Mouse (Mus musculus): ENCODE data around the gene Sstr5. TPM values are rescaled to one million over a fixed set of nuclear protein-coding genes. Genes with fewer than 3 reads are reported as not detected.

Sstr5 gene
- polyA plus RNA-seq (2014; fragmentation: Nextera tagmentation; extraction: Ambion mirVana) = 0.47 and 0.76 TPM in 2 replicates

- Histone ChIP-seq H3K36me3 (replicated peaks; ENCODE audit: control insufficient read depth, insufficient read depth) (no peaks in the 10 kb centered on the region), H3K4me2 (replicated peaks) (peak within 1 kb of the TSS; percentile 48), H3K4me1 (replicated peaks; ENCODE audit: control insufficient read depth, insufficient read depth, low read length) (peaks cover 6% of the 10 kb centered on the region), H3K4me3 (replicated peaks; ENCODE audit: low read length) (peak within 1 kb of the TSS; percentile 27), H3K27me3 (ENCODE audit: control insufficient read depth, insufficient read depth, low read length) (peaks cover 38% of the 10 kb centered on the region), H3K27ac (no peak within 1 kb of the TSS), H3K9me3 (ENCODE audit: control insufficient read depth, low read length) (no peaks in the 10 kb centered on the region), H3K9ac (peak within 1 kb of the TSS; percentile 41)
- under 1% methylated on average over 26 of the region's 28 CpGs for WGBS
- ATAC-seq (ENCODE audit: low FRiP score) (no peak), DNase-seq (ENCODE audit: low spot score) (no peak)
Measured at GRCm38 (mm10) chr17:25497013-25497412, at the start of gene Sstr5. Gene Sstr5 (minus strand): TSS chr17:25497288.

- ATAC-seq (ENCODE audit: low FRiP score) = no peak
- peaks cover 10% of the 10 kb centered on the region; the same call in 1 of the 2 replicates for H3K4me1 ChIP-seq (replicated peaks; ENCODE audit: control insufficient read depth, insufficient read depth, low read length)
- WGBS = 91% methylated on average over 4 of the region's 4 CpGs
- H3K36me3 ChIP-seq (replicated peaks; ENCODE audit: control insufficient read depth, insufficient read depth) = no peaks in the 10 kb centered on the region
- no peak overlapping the region for H3K27ac ChIP-seq
- no peaks in the 10 kb centered on the region for H3K9me3 ChIP-seq (ENCODE audit: control insufficient read depth, low read length)
- no peak overlapping the region for H3K4me2 ChIP-seq (replicated peaks)
- H3K9ac ChIP-seq = no peak overlapping the region
- DNase-seq (ENCODE audit: low spot score) = no peak
- H3K4me3 ChIP-seq (replicated peaks; ENCODE audit: low read length) = no peak overlapping the region
- no peaks in the 10 kb centered on the region for H3K27me3 ChIP-seq (ENCODE audit: control insufficient read depth, insufficient read depth, low read length)
Measured at GRCm38 (mm10) chr17:25541768-25542167, 44.7 kb upstream of the Sstr5 start.

- H3K27ac ChIP-seq = no peak overlapping the region
- H3K4me1 ChIP-seq (replicated peaks; ENCODE audit: control insufficient read depth, insufficient read depth, low read length) = peaks cover 10% of the 10 kb centered on the region; the same call in 1 of the 2 replicates
- WGBS = 82% methylated on average over 5 of the region's 5 CpGs
- no peak overlapping the region for H3K9ac ChIP-seq
- H3K9me3 ChIP-seq (ENCODE audit: control insufficient read depth, low read length) = no peaks in the 10 kb centered on the region
- no peaks in the 10 kb centered on the region for H3K36me3 ChIP-seq (replicated peaks; ENCODE audit: control insufficient read depth, insufficient read depth)
- H3K4me3 ChIP-seq (replicated peaks; ENCODE audit: low read length) = no peak overlapping the region
- DNase-seq (ENCODE audit: low spot score) (no peak), ATAC-seq (ENCODE audit: low FRiP score) (no peak)
- H3K4me2 ChIP-seq (replicated peaks) = no peak overlapping the region
- no peaks in the 10 kb centered on the region for H3K27me3 ChIP-seq (ENCODE audit: control insufficient read depth, insufficient read depth, low read length)
Measured at GRCm38 (mm10) chr17:25540731-25541130, 43.6 kb upstream of the Sstr5 start.

GRCm38 (mm10) chr17:25538945-25539875 lies 42.1 kb upstream of the Sstr5 start:
- H3K36me3 ChIP-seq (replicated peaks; ENCODE audit: control insufficient read depth, insufficient read depth) = no peaks in the 10 kb centered on the region

GRCm38 (mm10) chr17:25530357-25531022 lies 33.4 kb upstream of the Sstr5 start:
- Histone ChIP-seq H3K9me3 (ENCODE audit: control insufficient read depth, low read length) (no peaks in the 10 kb centered on the region), H3K36me3 (replicated peaks; ENCODE audit: control insufficient read depth, insufficient read depth) (no peaks in the 10 kb centered on the region), H3K4me2 (replicated peaks) (no peak overlapping the region), H3K27me3 (ENCODE audit: control insufficient read depth, insufficient read depth, low read length) (no peaks in the 10 kb centered on the region), H3K9ac (no peak overlapping the region), H3K4me3 (replicated peaks; ENCODE audit: low read length) (no peak overlapping the region), H3K27ac (no peak overlapping the region), H3K4me1 (replicated peaks; ENCODE audit: control insufficient read depth, insufficient read depth, low read length) (no peaks in the 10 kb centered on the region)
- DNase-seq (ENCODE audit: low spot score) (no peak), ATAC-seq (ENCODE audit: low FRiP score) (no peak)
- 66% methylated on average over 8 of the region's 8 CpGs for WGBS

More at GRCm38 (mm10) chr17:25538945-25539875, 42.1 kb upstream of the Sstr5 start:
- Histone ChIP-seq H3K9me3 (ENCODE audit: control insufficient read depth, low read length) (no peaks in the 10 kb centered on the region), H3K4me1 (replicated peaks; ENCODE audit: control insufficient read depth, insufficient read depth, low read length) (peaks cover 10% of the 10 kb centered on the region; the same call in 1 of the 2 replicates), H3K4me3 (replicated peaks; ENCODE audit: low read length) (no peak overlapping the region), H3K27ac (peak overlapping the region; percentile 53), H3K4me2 (replicated peaks) (peak overlapping the region; percentile 28; the same call in 1 of the 2 replicates), H3K27me3 (ENCODE audit: control insufficient read depth, insufficient read depth, low read length) (no peaks in the 10 kb centered on the region), H3K9ac (peak overlapping the region; percentile 39)
- no peak for DNase-seq (ENCODE audit: low spot score)
- WGBS = 29% methylated on average over 27 of the region's 27 CpGs
- peak; percentile 73; the same call in 1 of the 2 replicates for ATAC-seq (ENCODE audit: low FRiP score)

- Histone ChIP-seq H3K4me3 (replicated peaks; ENCODE audit: low read length) (no peak overlapping the region), H3K27ac (no peak overlapping the region), H3K9ac (no peak overlapping the region), H3K9me3 (ENCODE audit: control insufficient read depth, low read length) (no peaks in the 10 kb centered on the region), H3K4me1 (replicated peaks; ENCODE audit: control insufficient read depth, insufficient read depth, low read length) (0 out of 2 replicates have a peak, but pooled peaks cover 7% of the 10 kb centered on the region), H3K36me3 (replicated peaks; ENCODE audit: control insufficient read depth, insufficient read depth) (no peaks in the 10 kb centered on the region), H3K27me3 (ENCODE audit: control insufficient read depth, insufficient read depth, low read length) (no peaks in the 10 kb centered on the region), H3K4me2 (replicated peaks) (no peak overlapping the region)
- no peak for ATAC-seq (ENCODE audit: low FRiP score)
- 89% methylated on average over 12 of the region's 12 CpGs for WGBS
- DNase-seq (ENCODE audit: low spot score) = no peak
Measured at GRCm38 (mm10) chr17:25522080-25522479, 25.0 kb upstream of the Sstr5 start.

- H3K36me3 ChIP-seq (replicated peaks; ENCODE audit: control insufficient read depth, insufficient read depth) = no peaks in the 10 kb centered on the region
- no peak overlapping the region for H3K27ac ChIP-seq
- no peaks in the 10 kb centered on the region for H3K27me3 ChIP-seq (ENCODE audit: control insufficient read depth, insufficient read depth, low read length)
- H3K9me3 ChIP-seq (ENCODE audit: control insufficient read depth, low read length) = no peaks in the 10 kb centered on the region
- no peak overlapping the region for H3K4me2 ChIP-seq (replicated peaks)
- 48% methylated on average over 9 of the region's 9 CpGs for WGBS
- no peak overlapping the region for H3K4me3 ChIP-seq (replicated peaks; ENCODE audit: low read length)
- ATAC-seq (ENCODE audit: low FRiP score) = no peak
- DNase-seq (ENCODE audit: low spot score) = no peak
- no peak overlapping the region for H3K9ac ChIP-seq
- 0 out of 2 replicates have a peak, but pooled peaks cover 7% of the 10 kb centered on the region for H3K4me1 ChIP-seq (replicated peaks; ENCODE audit: control insufficient read depth, insufficient read depth, low read length)
Measured at GRCm38 (mm10) chr17:25520492-25520891, 23.4 kb upstream of the Sstr5 start.

GRCm38 (mm10) chr17:25519511-25519910 lies 22.4 kb upstream of the Sstr5 start:
- Histone ChIP-seq H3K27me3 (ENCODE audit: control insufficient read depth, insufficient read depth, low read length) (no peaks in the 10 kb centered on the region), H3K9ac (no peak overlapping the region), H3K27ac (no peak overlapping the region), H3K36me3 (replicated peaks; ENCODE audit: control insufficient read depth, insufficient read depth) (no peaks in the 10 kb centered on the region), H3K4me2 (replicated peaks) (no peak overlapping the region), H3K4me1 (replicated peaks; ENCODE audit: control insufficient read depth, insufficient read depth, low read length) (0 out of 2 replicates have a peak, but pooled peaks cover 7% of the 10 kb centered on the region), H3K4me3 (replicated peaks; ENCODE audit: low read length) (no peak overlapping the region), H3K9me3 (ENCODE audit: control insufficient read depth, low read length) (no peaks in the 10 kb centered on the region)
- DNase-seq (ENCODE audit: low spot score) (no peak), ATAC-seq (ENCODE audit: low FRiP score) (no peak; the same call in 1 of the 2 replicates)
- WGBS = 41% methylated on average over 5 of the region's 5 CpGs

- DNase-seq (ENCODE audit: low spot score) = no peak
- 49% methylated on average over 17 of the region's 17 CpGs for WGBS
- ATAC-seq (ENCODE audit: low FRiP score) = peak; percentile 43; the same call in 1 of the 2 replicates
Measured at GRCm38 (mm10) chr17:25518144-25518543, 21.1 kb upstream of the Sstr5 start.

More at GRCm38 (mm10) chr17:25518144-25518543, 21.1 kb upstream of the Sstr5 start:
- no peak overlapping the region for H3K4me2 ChIP-seq (replicated peaks)
- H3K27me3 ChIP-seq (ENCODE audit: control insufficient read depth, insufficient read depth, low read length) = no peaks in the 10 kb centered on the region
- no peak overlapping the region for H3K9ac ChIP-seq
- no peak overlapping the region for H3K4me3 ChIP-seq (replicated peaks; ENCODE audit: low read length)
- H3K9me3 ChIP-seq (ENCODE audit: control insufficient read depth, low read length) = no peaks in the 10 kb centered on the region
- no peaks in the 10 kb centered on the region for H3K36me3 ChIP-seq (replicated peaks; ENCODE audit: control insufficient read depth, insufficient read depth)
- 0 out of 2 replicates have a peak, but pooled peaks cover 7% of the 10 kb centered on the region for H3K4me1 ChIP-seq (replicated peaks; ENCODE audit: control insufficient read depth, insufficient read depth, low read length)
- no peak overlapping the region for H3K27ac ChIP-seq

Data from hindbrain, embryonic 14.5 days (tissue).